Mouse (Mus musculus) cortical plate, adult 2 months (tissue): ENCODE results near the gene Esyt3.

ENCODE experiments used
- CTCF ChIP-seq: fragments of 200-500 bp; IDR thresholded peaks from 2 replicates; pipeline ENCODE4 v1.5.1; 2011; ENCODE audit warnings: mild to moderate bottlenecking, control low read depth, low read length; ENCODE audit not compliant: insufficient read depth; ENCODE audit errors: extremely low read depth
- POLR2A ChIP-seq: fragments of 200-500 bp; IDR thresholded peaks from 2 replicates; pipeline ENCODE4 v1.6.1; 2011; ENCODE audit warnings: mild to moderate bottlenecking, low read length, control low read depth; ENCODE audit not compliant: insufficient read depth; ENCODE audit errors: extremely low read depth

- TF ChIP-seq CTCF: no peak
- TF ChIP-seq POLR2A: no peak
Measured at GRCm38 (mm10) chr9:99325208-99325929, 33.0 kb downstream of the Esyt3 start.
